Mouse (Mus musculus) lung, embryonic 14.5 days (tissue): ENCODE measurements around the gene Plscr4. TPM values are rescaled to one million over a fixed set of nuclear protein-coding genes. Genes with fewer than 3 reads are reported as not detected.

Experiments
- ATAC-seq: fragments of 200-750 bp; cut with Nextera tagmentation; 2 replicates; pipeline ENCODE4 v1.8.0; 2017; ENCODE audit warnings: mild to moderate bottlenecking, moderate TSS enrichment, moderate library complexity; ENCODE audit not compliant: insufficient read depth
- DNase-seq: peaks from one replicate; pipeline ENCODE4 v3.0.0-alpha.2; 2015
- H3K27ac ChIP-seq: fragments of 300-500 bp; sonication (generic); 2 replicates; pipeline ENCODE4 v1.5.1; 2014; ENCODE audit warnings: low read depth, mild to moderate bottlenecking, moderate library complexity
- H3K27me3 ChIP-seq: fragments of 300-500 bp; sonication (generic); 2 replicates; pipeline ENCODE4 v1.6.1; 2014; ENCODE audit warnings: low read length, control low read depth; ENCODE audit not compliant: insufficient read depth
- H3K36me3 ChIP-seq: fragments of 300-500 bp; sonication (generic); 2 replicates; pipeline ENCODE4 v1.6.1; 2014; ENCODE audit warnings: control low read depth; ENCODE audit not compliant: insufficient read depth
- H3K4me1 ChIP-seq: fragments of 300-500 bp; sonication (generic); 2 replicates; pipeline ENCODE4 v1.6.1; 2014; ENCODE audit warnings: antibody characterized with exemption, control low read depth; ENCODE audit not compliant: insufficient read depth
- H3K4me2 ChIP-seq: fragments of 300-500 bp; sonication (generic); 2 replicates; pipeline ENCODE4 v1.6.1; 2014; ENCODE audit warnings: mild to moderate bottlenecking
- H3K4me3 ChIP-seq: fragments of 300-500 bp; sonication (generic); 2 replicates; pipeline ENCODE4 v1.5.1; 2014; ENCODE audit warnings: low read depth, low read length
- H3K9ac ChIP-seq: fragments of 300-500 bp; sonication (generic); 2 replicates; pipeline ENCODE4 v1.6.1; 2014
- H3K9me3 ChIP-seq: fragments of 300-500 bp; sonication (generic); 2 replicates; pipeline ENCODE4 v1.6.1; 2016; ENCODE audit warnings: low read depth, low read length, control low read depth
- CTCF ChIP-seq: IDR thresholded peaks from 2 replicates; pipeline ENCODE4 v1.5.1; 2016; ENCODE audit warnings: antibody characterized with exemption, low read depth
- WGBS: fragments of 180-500 bp; shearing (Covaris S2); extraction: QIAGEN DNeasy Blood & Tissue Kit; methylation state at CpG from one replicate; pipeline ENCODE4 v1.1.7; 2014; 5-methylcytosine and 5-hydroxymethylcytosine counted together
- polyA plus RNA-seq: library from polyadenylated mRNA; unstranded; fragments of >200 nt; fragmentation: Nextera tagmentation; extraction: Ambion mirVana; gene quantifications from 2 replicates; pipeline ENCODE4 v1.2.1, GENCODE M21; 2014

Gene Plscr4
- polyA plus RNA-seq, 1 experiment from 2014 or later = 16.9 TPM

- 66% methylated on average over 2 of the region's 2 CpGs for WGBS
- Histone ChIP-seq H3K36me3 (no peaks in the 10 kb centered on the region), H3K27me3 (no peaks in the 10 kb centered on the region), H3K9me3 (no peaks in the 10 kb centered on the region), H3K9ac (no peak overlapping the region), H3K27ac (no peak overlapping the region), H3K4me3 (no peak overlapping the region), H3K4me1 (no peaks in the 10 kb centered on the region), H3K4me2 (no peak overlapping the region)
- TF ChIP-seq CTCF = no peak
- ATAC-seq (no peak), DNase-seq (no peak)
Observed at GRCm38 (mm10) chr9:92481663-92482062, 24.5 kb downstream of the Plscr4 start.

- H3K4me3 ChIP-seq = no peak overlapping the region
- no peak for DNase-seq
- no peak for TF ChIP-seq CTCF
- no peaks in the 10 kb centered on the region for H3K36me3 ChIP-seq
- H3K4me1 ChIP-seq = no peaks in the 10 kb centered on the region
- 86% methylated on average over 4 of the region's 4 CpGs for WGBS
- H3K4me2 ChIP-seq = no peak overlapping the region
- no peaks in the 10 kb centered on the region for H3K27me3 ChIP-seq
- no peak for ATAC-seq
- H3K9ac ChIP-seq = no peak overlapping the region
- no peaks in the 10 kb centered on the region for H3K9me3 ChIP-seq
- no peak overlapping the region for H3K27ac ChIP-seq
Observed at GRCm38 (mm10) chr9:92482551-92482950, 25.4 kb downstream of the Plscr4 start.

GRCm38 (mm10) chr9:92484710-92485267 lies 27.6 kb downstream of the Plscr4 start:
- DNase-seq (no peak), ATAC-seq (no peak)
- Histone ChIP-seq H3K36me3 (no peaks in the 10 kb centered on the region), H3K4me1 (no peaks in the 10 kb centered on the region), H3K9ac (no peak overlapping the region), H3K9me3 (no peaks in the 10 kb centered on the region), H3K4me2 (no peak overlapping the region), H3K27ac (no peak overlapping the region), H3K27me3 (no peaks in the 10 kb centered on the region), H3K4me3 (no peak overlapping the region)
- WGBS = 80% methylated on average over 7 of the region's 7 CpGs
- no peak for TF ChIP-seq CTCF

- TF ChIP-seq CTCF = no peak
- no peak overlapping the region for H3K27ac ChIP-seq
- H3K9ac ChIP-seq = no peak overlapping the region
- 86% methylated on average over 7 of the region's 7 CpGs for WGBS
- no peak overlapping the region for H3K4me3 ChIP-seq
- no peaks in the 10 kb centered on the region for H3K27me3 ChIP-seq
- H3K4me2 ChIP-seq = no peak overlapping the region
- H3K9me3 ChIP-seq = no peaks in the 10 kb centered on the region
- no peaks in the 10 kb centered on the region for H3K4me1 ChIP-seq
- no peak for ATAC-seq
- H3K36me3 ChIP-seq = no peaks in the 10 kb centered on the region
- DNase-seq = no peak
Observed at GRCm38 (mm10) chr9:92489857-92490256, 32.7 kb downstream of the Plscr4 start.

- H3K4me3 ChIP-seq = no peak overlapping the region
- 83% methylated on average over 3 of the region's 3 CpGs for WGBS
- TF ChIP-seq CTCF = no peak
- no peak for DNase-seq
- no peaks in the 10 kb centered on the region for H3K4me1 ChIP-seq
- H3K27ac ChIP-seq = no peak overlapping the region
- no peaks in the 10 kb centered on the region for H3K36me3 ChIP-seq
- ATAC-seq = no peak
- H3K4me2 ChIP-seq = no peak overlapping the region
- no peaks in the 10 kb centered on the region for H3K9me3 ChIP-seq
- H3K27me3 ChIP-seq = no peaks in the 10 kb centered on the region
- H3K9ac ChIP-seq = no peak overlapping the region
Observed at GRCm38 (mm10) chr9:92490319-92490718, 33.1 kb downstream of the Plscr4 start.

- no peaks in the 10 kb centered on the region for H3K4me1 ChIP-seq
- no peaks in the 10 kb centered on the region for H3K36me3 ChIP-seq
- no peak overlapping the region for H3K27ac ChIP-seq
- H3K9ac ChIP-seq = no peak overlapping the region
- no peaks in the 10 kb centered on the region for H3K9me3 ChIP-seq
- H3K27me3 ChIP-seq = no peaks in the 10 kb centered on the region
- no peak overlapping the region for H3K4me2 ChIP-seq
- DNase-seq (no peak), ATAC-seq (no peak)
- WGBS = 69% methylated on average over 2 of the region's 2 CpGs
- TF ChIP-seq CTCF = no peak
- no peak overlapping the region for H3K4me3 ChIP-seq
Observed at GRCm38 (mm10) chr9:92491274-92491673, 34.1 kb downstream of the Plscr4 start.

- ATAC-seq (peak; percentile 65; the same call in 1 of the 2 replicates), DNase-seq (peak; percentile 94)
- TF ChIP-seq CTCF = peak; percentile 85
- Histone ChIP-seq H3K4me3 (no peak overlapping the region), H3K9ac (no peak overlapping the region), H3K9me3 (no peaks in the 10 kb centered on the region), H3K27ac (no peak overlapping the region), H3K4me1 (no peaks in the 10 kb centered on the region), H3K36me3 (no peaks in the 10 kb centered on the region), H3K27me3 (no peaks in the 10 kb centered on the region), H3K4me2 (no peak overlapping the region)
- WGBS = 32% methylated on average over 12 of the region's 12 CpGs
Observed at GRCm38 (mm10) chr9:92499710-92500410, 42.7 kb downstream of the Plscr4 start.
